Mouse (Mus musculus): ENCODE data around the gene Ypel2.

Ypel2 gene

DNA sequence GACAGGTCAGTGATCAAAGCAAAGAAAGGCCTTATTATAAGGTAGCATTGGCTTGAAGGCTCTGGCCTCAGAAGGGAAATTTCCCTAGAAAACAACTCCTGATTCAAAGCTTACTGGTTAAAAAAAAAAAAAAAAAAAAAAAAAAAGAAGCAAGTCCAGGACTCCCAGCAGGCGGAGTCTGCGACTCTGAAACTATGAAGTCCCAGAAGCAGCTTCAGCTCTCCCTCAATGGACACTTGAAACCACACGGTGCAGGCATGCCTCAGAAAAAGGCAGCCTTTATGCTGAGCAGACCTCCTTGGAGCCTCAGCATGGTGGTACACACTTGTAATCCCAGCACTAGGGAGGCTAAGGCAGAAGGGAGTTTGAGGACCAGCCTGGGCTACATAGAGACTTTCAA, 97.9 kb downstream of the Ypel2 start:
- DNase-seq (ENCODE audit: low spot score), result no peak

DNA sequence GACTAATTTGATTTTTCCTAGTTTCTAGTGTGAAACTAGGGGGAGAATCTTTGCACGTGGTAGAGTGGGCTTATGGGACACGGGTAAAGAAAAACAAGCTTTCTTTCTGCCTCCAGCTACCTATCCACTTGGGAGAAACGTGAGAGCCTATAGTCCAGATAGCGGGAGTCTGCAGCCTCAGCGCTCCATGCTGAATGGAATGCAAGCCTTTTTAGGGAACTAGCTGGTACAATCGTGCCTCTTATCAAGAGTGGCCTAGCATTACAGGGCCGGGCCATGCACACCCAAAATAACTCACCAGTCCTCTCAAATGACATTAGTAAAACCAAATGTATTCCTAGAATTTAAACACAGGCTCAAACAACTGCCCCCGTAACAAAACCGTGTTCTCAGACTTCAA, 98.4 kb downstream of the Ypel2 start:
- DNase-seq (ENCODE audit: low spot score), result no peak

DNA sequence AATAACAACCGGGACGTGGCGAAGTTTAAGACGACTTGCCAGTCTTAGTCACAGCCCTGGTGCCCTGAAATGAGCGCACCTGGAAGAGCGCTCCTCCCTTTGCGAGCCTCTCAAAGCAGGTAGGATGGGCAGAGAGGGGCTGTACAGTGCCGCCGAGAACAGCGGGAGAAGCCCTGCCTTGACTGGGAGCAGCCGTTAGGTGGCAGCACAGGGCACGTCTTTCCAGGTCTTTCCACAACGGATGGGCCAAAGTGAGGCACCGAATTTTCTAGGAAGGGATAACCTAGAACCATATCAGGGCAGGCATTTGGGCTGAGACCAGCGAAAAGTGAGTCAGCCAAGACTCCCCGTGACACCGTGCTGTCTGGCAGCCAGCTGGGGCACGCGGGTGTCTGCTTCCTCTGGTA, 99.3 kb downstream of the Ypel2 start:
- DNase-seq (ENCODE audit: low spot score), result peak; percentile 90

DNA sequence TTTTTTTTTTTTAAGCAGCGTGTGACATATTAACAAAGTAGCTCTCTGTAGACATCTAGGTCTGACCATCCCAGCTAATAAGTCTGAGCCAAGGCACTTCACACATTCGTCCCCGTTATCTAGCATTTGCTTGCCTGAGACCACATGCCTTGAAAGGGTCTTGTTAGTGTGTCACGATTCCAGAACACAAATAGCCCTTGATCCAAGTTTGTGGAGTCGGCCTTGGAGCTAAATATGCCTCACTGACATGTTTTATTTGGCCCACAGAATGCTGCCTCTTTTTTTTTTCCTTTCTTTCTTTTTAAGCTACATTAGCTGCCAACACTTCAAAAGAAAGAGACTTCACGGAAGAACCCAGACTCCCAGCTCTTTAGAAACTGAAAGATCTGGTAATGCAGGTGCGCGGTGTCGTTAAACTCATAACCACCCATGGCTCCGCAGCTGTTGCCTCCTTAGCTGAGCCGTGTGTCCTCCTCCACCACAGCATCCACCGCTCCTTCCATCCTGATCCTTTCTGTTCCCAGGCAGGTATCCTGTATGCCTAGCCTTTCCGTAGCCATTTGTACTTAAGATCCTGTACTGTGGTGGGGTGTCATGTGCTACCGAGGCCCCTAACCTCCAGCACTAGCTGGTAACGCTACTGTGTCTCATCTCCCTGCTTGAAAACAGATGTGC, 100.4 kb downstream of the Ypel2 start:
- no peak for DNase-seq (ENCODE audit: low spot score)

Data from embryo, embryonic 10.5 days (tissue).